Mouse (Mus musculus): Measurements from ENCODE around the gene Evc. TPM values are rescaled to one million over a fixed set of nuclear protein-coding genes. Genes with fewer than 3 reads are reported as not detected.

Gene Evc
- total RNA-seq, 2 experiments from 2014 or later: 3.8 to 5.8 TPM

- DNase-seq (ENCODE audit: low spot score): no peak
- intact Hi-C loops (cut with DNase I): loop anchor here (5.0 kb wide), 1 partner anchor 43 kb away; no protein-coding TSS in a partner anchor
Measured at GRCm38 (mm10) chr5:37244666-37245242, 91.9 kb downstream of the Evc start.

GRCm38 (mm10) chr5:37244161-37244560, 92.5 kb downstream of the Evc start:
- DNase-seq (ENCODE audit: low spot score): no peak
- intact Hi-C loops (cut with DNase I): loop anchor here (5.0 kb wide), 1 partner anchor 43 kb away; no protein-coding TSS in a partner anchor

- intact Hi-C loops (cut with DNase I): loop anchor here (5.0 kb wide), 1 partner anchor 44 kb away; no protein-coding TSS in a partner anchor
- DNase-seq (ENCODE audit: low spot score): no peak
Measured at GRCm38 (mm10) chr5:37243169-37243886, 93.4 kb downstream of the Evc start.

- DNase-seq (ENCODE audit: low spot score): no peak
- intact Hi-C loops (cut with DNase I): loop anchor here (5.0 kb wide), 1 partner anchor 45 kb away; no protein-coding TSS in a partner anchor
Measured at GRCm38 (mm10) chr5:37242360-37243168, 94.1 kb downstream of the Evc start.

- intact Hi-C loops (cut with DNase I): loop anchor here (5.0 kb wide), 1 partner anchor 46 kb away; no protein-coding TSS in a partner anchor
- DNase-seq (ENCODE audit: low spot score): no peak
Measured at GRCm38 (mm10) chr5:37241651-37242151, 95.0 kb downstream of the Evc start, which contains the start of gene Crmp1. Gene Crmp1, plus strand, starts transcription at chr5:37241940.

- intact Hi-C loops (cut with DNase I): loop anchor here (5.0 kb wide), 1 partner anchor 46 kb away; no protein-coding TSS in a partner anchor
- DNase-seq (ENCODE audit: low spot score): no peak
Measured at GRCm38 (mm10) chr5:37241224-37241623, 95.5 kb downstream of the Evc start.

GRCm38 (mm10) chr5:37240550-37240949, 96.1 kb downstream of the Evc start:
- intact Hi-C loops (cut with DNase I): loop anchor here (5.0 kb wide), 1 partner anchor 47 kb away; no protein-coding TSS in a partner anchor

More at GRCm38 (mm10) chr5:37240550-37240949, 96.1 kb downstream of the Evc start:
- no peak for DNase-seq (ENCODE audit: low spot score)

Other genes starting within 250 kb of the Evc start
- 1 to 10 TPM; 1.2 to 1.3 TPM for gene Crmp1, start 95.0 kb downstream of the Evc start, total RNA-seq (2021)
- 1 to 10 TPM; 3.6 to 3.9 TPM for gene Evc2, start 1.6 kb upstream of the Evc start, total RNA-seq (2021)